Mouse (Mus musculus): ENCODE results near the gene Purb.
"Not testable (repeated sequence)": the region's sequence is repeated elsewhere in the genome, so short reads cannot be mapped to it uniquely, and the experiment has no call there.

Purb gene

GRCm38 (mm10) chr11:6484244-6484959 lies 8.7 kb upstream of the Purb start:
- DNase-seq (ENCODE audit: low spot score in 2 of 2), result no peak

GRCm38 (mm10) chr11:6483103-6483502 lies 7.4 kb upstream of the Purb start:
- DNase-seq (ENCODE audit: low spot score in 2 of 2), result no peak

- DNase-seq (ENCODE audit: low spot score in 2 of 2), result no peak
Observed at GRCm38 (mm10) chr11:6481669-6482185, 6.0 kb upstream of the Purb start.

GRCm38 (mm10) chr11:6480681-6481405 lies 5.1 kb upstream of the Purb start:
- no peak for DNase-seq (ENCODE audit: low spot score in 2 of 2)

DNA sequence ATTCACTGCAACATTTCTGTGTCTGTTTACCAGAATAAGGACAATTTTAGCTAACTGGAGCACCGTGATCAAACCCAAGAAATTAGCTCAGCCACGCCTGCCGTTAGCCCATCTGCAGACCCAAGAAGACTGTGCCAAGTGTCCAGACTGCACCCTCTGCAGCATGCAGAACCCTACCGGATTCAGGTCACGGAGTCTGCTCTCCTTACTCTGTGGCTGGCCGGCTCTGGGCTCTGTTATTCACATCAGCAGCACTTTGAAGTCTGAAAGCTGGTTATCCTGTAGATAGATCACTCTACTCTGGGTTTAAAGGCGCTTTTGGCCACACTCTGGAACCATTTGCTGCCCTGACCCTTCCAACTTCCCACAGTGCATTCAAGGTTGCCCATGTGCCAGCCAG lies 4.5 kb upstream of the Purb start:
- DNase-seq (ENCODE audit: low spot score in 2 of 2), result no peak

DNA sequence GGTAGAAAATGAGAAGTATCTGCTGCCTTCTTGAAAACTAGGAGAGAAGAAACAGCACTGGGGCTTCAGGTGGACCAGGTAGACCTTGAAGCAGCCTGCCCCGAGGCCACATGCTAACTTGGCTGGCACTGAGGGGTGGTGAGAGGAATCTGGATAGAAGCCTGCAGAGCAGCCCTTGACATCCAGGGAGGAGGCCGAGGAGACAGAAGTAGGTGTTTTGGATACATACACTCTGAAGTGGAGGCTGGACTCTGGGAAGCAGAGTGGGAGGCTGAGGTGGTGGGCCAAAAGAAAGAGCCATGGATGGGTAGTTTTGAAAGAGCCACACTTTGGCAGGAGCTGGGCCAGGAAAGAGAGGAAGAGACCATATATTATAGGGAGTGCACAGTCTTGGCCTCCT lies 3.5 kb upstream of the Purb start:
- no peak for DNase-seq (ENCODE audit: low spot score in 2 of 2)

GRCm38 (mm10) chr11:6477350-6477749 lies 1.6 kb upstream of the Purb start:
- DNase-seq (ENCODE audit: low spot score in 2 of 2), result no peak

DNA sequence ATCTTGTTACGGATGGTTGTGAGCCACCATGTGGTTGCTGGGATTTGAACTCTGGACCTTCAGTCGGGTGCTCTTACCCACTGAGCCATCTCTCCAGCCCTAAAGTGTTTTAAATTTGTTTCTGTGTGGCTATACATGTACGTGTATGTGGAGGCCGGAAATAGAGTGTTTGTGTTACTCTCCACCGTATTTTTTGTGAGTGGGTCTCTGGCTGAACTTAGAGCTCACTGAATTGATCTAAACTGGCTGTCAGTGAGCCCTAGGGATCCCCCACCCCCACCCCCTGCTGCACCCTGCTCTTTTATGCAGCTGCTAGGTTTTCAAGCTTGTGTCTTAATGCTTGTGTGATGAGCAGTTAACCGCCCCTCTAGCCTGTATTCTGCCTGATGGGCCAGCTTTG lies 1.2 kb upstream of the Purb start:
- DNase-seq (ENCODE audit: low spot score in 2 of 2), result no peak

- DNase-seq (ENCODE audit: low spot score in 2 of 2), result peak; percentile 70 to 76
Observed at GRCm38 (mm10) chr11:6474874-6475731, 614 bp downstream of the Purb start.

DNA sequence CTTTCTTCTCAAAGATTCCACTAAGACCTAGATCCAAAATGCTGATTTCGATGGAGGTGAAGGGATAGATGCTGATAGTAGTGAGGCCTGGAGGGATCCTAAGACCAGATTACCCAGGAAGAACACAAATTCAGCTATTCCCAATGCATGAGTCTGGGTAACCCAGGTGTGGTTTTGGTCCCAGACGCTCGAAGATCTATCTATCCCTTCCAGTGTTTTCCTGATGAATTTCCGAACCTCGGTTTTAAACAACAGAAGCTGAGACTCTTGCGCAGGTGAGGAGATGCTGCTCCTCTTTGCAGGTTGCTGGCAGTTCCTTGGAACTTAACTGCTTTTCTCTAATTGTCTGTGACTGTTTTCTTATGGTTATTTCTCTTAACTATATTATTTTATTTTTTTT lies 1.3 kb downstream of the Purb start:
- DNase-seq (ENCODE audit: low spot score in 2 of 2), result no peak

DNA sequence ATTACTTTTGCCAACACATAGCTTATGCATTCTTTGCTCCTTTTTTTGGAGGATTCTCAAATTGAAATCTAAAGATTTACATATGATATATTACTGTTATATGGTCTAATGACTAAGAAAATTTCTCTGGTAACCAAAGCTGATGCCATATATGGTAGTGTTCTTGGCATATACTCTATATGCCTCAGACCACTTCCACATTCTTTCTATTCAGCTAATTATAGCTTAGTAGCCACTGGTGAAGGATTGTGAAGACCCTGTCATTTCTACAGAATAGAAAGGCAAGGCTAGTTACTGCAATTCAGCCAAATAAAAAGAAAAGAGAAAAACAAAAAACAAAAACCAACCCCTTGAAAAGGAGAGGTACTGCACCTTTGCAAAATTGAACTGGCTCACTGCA lies 3.6 kb downstream of the Purb start:
- DNase-seq (ENCODE audit: low spot score in 2 of 2), result no peak

DNA sequence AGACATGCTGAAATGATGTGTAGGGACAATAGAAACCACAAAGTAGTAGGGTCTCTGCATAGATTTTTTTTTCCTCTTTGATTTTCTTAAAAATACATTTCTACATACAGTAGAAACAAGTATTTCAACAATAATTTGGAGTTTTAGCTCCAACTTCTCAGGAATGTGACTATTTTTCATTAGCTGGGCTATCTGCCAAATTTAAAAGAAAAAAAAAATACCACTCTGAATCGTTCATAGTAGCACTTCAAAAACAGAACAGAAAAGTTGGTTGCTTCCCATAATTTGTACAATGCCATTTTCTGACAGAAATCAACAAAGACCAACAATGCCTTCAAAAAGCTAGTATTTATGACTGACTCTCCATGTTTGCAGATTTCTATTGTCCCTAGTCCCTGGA lies 4.2 kb downstream of the Purb start:
- DNase-seq (ENCODE audit: low spot score in 2 of 2), result no peak

DNA sequence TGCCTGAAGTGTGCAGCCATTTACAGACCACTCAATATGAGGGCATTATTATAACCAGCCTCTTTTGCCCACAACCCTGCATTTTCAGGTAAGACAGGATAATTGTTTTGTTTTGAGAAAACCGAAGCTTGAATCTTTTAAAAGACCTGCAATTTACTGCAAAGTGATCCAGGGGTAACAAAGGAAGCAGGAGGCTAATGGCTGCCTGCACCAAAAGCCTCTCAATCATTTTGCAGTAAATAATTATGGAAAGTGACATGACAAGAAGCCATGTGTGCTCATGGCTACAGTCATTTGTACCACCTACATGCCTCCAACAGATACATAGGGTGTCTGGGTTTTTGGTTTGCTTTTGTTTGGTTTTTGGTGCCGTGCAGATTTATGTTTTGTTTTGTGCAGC lies 4.7 kb downstream of the Purb start:
- no peak for DNase-seq (ENCODE audit: low spot score in 2 of 2)

DNA sequence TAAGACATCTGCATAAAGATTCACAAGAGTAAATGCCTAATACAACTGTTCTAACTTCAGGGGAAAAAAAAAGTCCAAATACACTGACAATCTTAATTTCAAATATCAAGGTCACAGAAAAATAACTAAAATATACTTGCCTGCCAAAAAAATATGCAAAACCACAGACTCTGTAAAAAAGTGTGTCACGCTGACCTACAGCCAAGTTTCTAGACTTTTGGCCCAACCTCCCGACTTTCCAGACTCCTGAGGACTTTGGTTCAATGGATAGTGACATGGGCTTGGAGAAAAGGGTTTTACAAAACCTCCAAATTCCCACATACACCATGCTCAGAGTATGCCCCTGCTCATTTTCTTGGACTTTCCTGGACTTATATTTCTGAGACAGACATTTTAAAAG lies 7.2 kb downstream of the Purb start:
- DNase-seq (ENCODE audit: low spot score in 2 of 2), result no peak

GRCm38 (mm10) chr11:6465122-6465521 lies 10.6 kb downstream of the Purb start:
- DNase-seq (ENCODE audit: low spot score in 2 of 2), result peak; percentile 49 to 78

DNA sequence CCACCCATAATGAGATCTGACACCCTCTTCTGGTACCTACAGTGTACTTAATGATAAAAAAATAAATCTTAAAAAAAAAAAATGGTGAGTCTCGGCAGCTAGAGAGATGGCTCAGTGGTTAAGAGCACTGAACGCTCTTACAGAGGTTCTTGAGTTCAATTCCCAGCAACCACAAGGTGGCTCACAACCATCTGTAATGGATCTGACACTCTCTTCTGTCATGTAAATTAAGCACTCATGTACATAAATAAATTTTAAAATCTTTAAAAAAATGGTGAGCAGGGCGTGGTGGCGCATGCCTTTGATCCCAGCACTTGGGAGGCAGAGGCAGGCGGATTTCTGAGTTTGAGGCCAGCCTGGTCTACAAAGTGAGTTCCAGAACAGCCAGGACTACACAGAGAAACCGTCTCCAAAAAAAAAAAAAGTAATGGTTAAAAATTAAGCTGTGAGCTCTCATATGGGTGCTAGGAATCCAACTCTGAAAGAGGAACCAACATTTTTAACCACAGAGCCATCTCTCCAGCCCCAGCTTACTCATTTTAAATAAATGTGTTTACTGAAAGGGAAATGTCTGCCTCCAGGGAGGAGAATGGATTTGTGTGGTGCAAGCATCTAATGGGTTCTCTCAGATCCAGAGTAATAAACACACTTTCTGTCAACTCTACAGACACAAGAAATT lies 12.4 kb downstream of the Purb start:
- no peak for DNase-seq (ENCODE audit: low spot score in 2 of 2)

DNA sequence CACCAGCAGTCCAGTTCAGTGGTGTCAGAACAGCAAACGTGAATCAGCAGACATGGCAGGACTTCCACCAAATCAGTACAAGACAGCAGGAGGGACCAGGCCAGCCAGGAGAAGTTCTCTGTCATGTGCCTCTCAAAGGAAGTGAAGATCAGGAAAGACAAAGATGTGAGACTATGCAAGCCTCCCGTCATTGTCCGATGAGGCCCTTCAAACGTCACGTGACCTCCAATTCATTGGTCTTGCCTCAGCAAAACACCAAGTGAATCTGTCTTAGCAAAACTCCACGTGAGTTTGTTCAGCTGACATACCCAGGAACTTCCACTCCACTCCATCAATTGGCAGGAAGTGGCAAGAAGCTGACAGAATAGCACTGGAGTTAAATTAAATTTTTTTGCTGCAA lies 19.6 kb downstream of the Purb start:
- no peak for DNase-seq (ENCODE audit: low spot score in 2 of 2)

- DNase-seq (ENCODE audit: low spot score in 2 of 2), result not testable (repeated sequence)
Observed at GRCm38 (mm10) chr11:6448155-6448554, 27.6 kb downstream of the Purb start.

DNA sequence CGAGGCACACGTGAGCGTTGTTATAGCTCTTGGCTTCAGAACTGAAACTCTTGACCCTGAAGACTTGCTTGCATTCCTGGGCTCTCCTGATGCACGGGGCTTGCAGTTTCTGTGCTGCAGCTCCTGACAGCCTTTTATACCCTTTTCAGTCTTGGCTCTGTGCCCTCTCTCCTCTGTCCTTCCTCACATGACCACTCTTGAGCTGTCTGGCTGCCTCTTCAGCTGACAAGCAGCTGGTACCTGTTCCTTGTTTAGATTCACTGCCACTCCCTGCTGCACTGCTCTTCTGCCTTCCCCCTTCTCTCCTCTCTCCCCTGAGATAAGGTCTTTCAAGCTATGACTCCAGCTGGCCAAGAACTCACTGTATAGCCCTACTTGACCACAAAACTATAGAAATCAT lies 28.2 kb downstream of the Purb start:
- no peak for DNase-seq (ENCODE audit: low spot score in 2 of 2)

- no peak for DNase-seq (ENCODE audit: low spot score in 2 of 2)
Observed at GRCm38 (mm10) chr11:6445951-6446350, 29.8 kb downstream of the Purb start.

GRCm38 (mm10) chr11:6445441-6445840 lies 30.3 kb downstream of the Purb start:
- DNase-seq (ENCODE audit: low spot score in 2 of 2), result no peak
